Mouse (Mus musculus): ENCODE results near the gene Apbb2. TPM values are rescaled to one million over a fixed set of nuclear protein-coding genes. Genes with fewer than 3 reads are reported as not detected.
A peak's percentile ranks its signal among the peaks of the same experiment; 100 is the strongest.

Apbb2 gene
- polyA plus RNA-seq, 1 experiment: 71.9 TPM

DNA sequence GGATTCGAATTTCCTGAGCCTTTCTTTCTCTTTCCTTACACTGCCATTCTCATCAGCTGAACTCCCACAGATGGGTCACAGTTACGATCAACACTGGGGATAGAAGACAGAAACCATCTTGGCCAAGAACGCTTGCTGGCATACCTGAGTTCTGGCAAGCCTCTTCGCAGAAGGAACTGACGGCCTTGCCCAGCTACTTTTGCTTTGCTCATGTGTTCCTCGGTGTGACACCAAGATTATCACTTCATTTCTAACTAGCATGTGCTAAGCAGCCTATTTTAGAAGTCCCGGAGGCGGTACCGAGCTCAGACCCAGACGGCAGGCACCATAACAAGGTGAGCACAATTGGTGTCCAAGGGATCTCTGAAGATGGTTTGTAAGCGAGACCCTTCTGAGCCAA is 12.9 kb downstream of the Apbb2 start:
- no peak overlapping the region for H3K4me3 ChIP-seq (ENCODE audit: insufficient read depth, low read length)
- TF ChIP-seq CTCF (IDR thresholded peaks at IDR 0.05; ENCODE audit: borderline replicate concordance, insufficient read depth, low read length) (no peak), POLR2A (IDR thresholded peaks at IDR 0.05; ENCODE audit: low read depth, low read length) (no peak)
- H3K27ac ChIP-seq (ENCODE audit: insufficient read depth, low read length): no peak overlapping the region
- H3K4me1 ChIP-seq (ENCODE audit: control insufficient read depth, insufficient read depth, low read length): peaks cover 26% of the 10 kb centered on the region

DNA sequence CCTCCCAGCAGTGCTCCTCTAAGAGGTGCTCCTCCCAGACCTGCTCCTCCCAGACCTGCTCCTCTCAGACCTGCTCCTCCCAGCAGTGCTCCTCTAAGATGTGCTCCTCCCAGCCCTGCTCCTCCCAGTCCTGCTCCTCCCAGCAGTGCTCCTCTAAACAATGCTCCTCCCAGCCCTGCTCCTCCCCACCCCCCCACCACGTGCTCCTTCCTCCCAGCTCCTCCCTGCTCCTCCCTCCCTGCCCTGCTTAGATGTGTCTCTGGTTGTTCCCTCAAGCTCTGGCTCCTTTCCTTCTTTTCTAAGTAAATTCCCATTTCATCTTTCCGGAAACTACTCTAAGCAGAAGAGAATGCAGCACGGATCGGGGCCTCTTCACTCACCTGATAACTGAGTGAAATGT is 14.2 kb downstream of the Apbb2 start:
- peaks cover 26% of the 10 kb centered on the region for H3K4me1 ChIP-seq (ENCODE audit: control insufficient read depth, insufficient read depth, low read length)
- TF ChIP-seq CTCF (IDR thresholded peaks at IDR 0.05; ENCODE audit: borderline replicate concordance, insufficient read depth, low read length) (no peak), POLR2A (IDR thresholded peaks at IDR 0.05; ENCODE audit: low read depth, low read length) (no peak)
- H3K27ac ChIP-seq (ENCODE audit: insufficient read depth, low read length): peak overlapping the region; percentile 59; the same call in 1 of the 2 replicates
- H3K4me3 ChIP-seq (ENCODE audit: insufficient read depth, low read length): no peak overlapping the region

- no peak for TF ChIP-seq CTCF (IDR thresholded peaks at IDR 0.05; ENCODE audit: borderline replicate concordance, insufficient read depth, low read length)
- H3K4me3 ChIP-seq (ENCODE audit: insufficient read depth, low read length): no peak overlapping the region
- H3K4me1 ChIP-seq (ENCODE audit: control insufficient read depth, insufficient read depth, low read length): peaks cover 26% of the 10 kb centered on the region
- peak overlapping the region; percentile 59 for H3K27ac ChIP-seq (ENCODE audit: insufficient read depth, low read length)
These were observed 14.8 kb downstream of the Apbb2 start for GRCm38 (mm10) chr5:66603746-66604145.

DNA sequence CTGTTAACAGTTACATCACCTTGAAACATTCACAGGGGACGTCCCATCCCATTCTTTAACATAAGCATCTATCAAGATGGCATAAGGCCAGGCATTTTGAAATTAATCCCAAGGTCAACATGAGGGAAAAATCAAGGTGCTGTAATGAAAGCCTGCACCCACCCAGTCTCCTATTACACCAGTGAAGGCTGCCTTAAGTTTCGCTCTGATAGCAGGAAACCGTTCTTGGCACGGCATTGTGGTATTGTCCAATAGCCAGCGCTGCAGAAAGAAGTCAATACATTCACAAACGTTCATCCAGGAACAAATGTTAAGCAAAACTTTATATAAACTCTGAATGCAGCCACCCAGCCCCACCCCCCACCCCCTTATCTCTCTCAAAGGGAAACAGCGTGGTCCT is 15.4 kb downstream of the Apbb2 start:
- TF ChIP-seq POLR2A (IDR thresholded peaks at IDR 0.05; ENCODE audit: low read depth, low read length) (no peak), CTCF (IDR thresholded peaks at IDR 0.05; ENCODE audit: borderline replicate concordance, insufficient read depth, low read length) (no peak)
- Histone ChIP-seq H3K4me3 (ENCODE audit: insufficient read depth, low read length) (no peak overlapping the region), H3K27ac (ENCODE audit: insufficient read depth, low read length) (peak overlapping the region; percentile 59), H3K4me1 (ENCODE audit: control insufficient read depth, insufficient read depth, low read length) (peaks cover 26% of the 10 kb centered on the region)

DNA sequence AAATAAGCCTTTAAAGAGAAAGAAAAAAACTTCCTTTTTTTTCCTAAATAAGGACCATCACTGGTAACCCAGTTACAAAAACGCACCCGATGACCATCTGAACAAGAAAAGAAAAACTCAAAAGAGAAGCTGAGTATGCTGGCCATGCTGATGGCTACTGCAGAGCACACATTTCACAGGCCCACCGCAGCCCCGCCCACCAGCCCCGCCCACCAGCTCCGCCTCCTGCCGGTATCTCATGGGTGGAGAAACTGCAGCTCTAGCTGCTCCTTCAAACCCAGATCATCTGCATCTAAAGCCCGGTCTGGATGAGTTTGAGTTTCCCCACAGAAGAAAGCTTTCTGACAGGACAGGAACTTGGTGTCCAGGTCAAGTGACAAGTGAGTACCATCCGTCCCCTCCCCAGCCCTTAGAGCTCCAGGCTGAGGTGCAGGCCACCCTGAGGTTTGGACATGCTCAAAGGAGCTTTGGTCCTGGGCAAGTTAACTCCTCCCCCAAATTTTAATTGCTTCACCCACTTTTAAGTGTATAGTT is 16.2 kb downstream of the Apbb2 start:
- Histone ChIP-seq H3K4me3 (ENCODE audit: insufficient read depth, low read length) (no peak overlapping the region), H3K4me1 (ENCODE audit: control insufficient read depth, insufficient read depth, low read length) (peaks cover 19% of the 10 kb centered on the region), H3K27ac (ENCODE audit: insufficient read depth, low read length) (peak overlapping the region; percentile 59)
- TF ChIP-seq CTCF (IDR thresholded peaks at IDR 0.05; ENCODE audit: borderline replicate concordance, insufficient read depth, low read length) (no peak), POLR2A (IDR thresholded peaks at IDR 0.05; ENCODE audit: low read depth, low read length) (no peak)

DNA sequence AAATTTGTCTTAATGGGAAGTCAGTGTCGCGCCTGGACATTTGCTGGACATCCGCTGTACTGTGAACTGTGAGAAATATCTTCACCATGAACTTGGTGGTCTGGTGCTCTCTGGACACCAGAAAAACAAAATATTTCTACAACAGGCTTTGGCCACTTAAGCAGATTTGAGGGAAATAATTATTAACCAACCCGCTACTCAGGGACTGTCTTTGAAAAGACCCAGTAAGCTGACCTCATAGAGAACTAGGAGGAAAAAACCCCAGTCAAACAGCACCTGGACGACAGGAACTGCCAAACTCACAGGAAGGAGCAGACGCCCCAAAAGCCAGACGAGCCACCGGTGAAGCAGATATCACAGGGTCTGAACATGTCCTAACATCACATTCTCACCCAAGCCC is 18.2 kb downstream of the Apbb2 start:
- Histone ChIP-seq H3K4me1 (ENCODE audit: control insufficient read depth, insufficient read depth, low read length) (peaks cover 19% of the 10 kb centered on the region), H3K27ac (ENCODE audit: insufficient read depth, low read length) (no peak overlapping the region), H3K4me3 (ENCODE audit: insufficient read depth, low read length) (no peak overlapping the region)
- TF ChIP-seq CTCF (IDR thresholded peaks at IDR 0.05; ENCODE audit: borderline replicate concordance, insufficient read depth, low read length) (no peak), POLR2A (IDR thresholded peaks at IDR 0.05; ENCODE audit: low read depth, low read length) (no peak)

GRCm38 (mm10) chr5:66599888-66600287 is 18.7 kb downstream of the Apbb2 start:
- TF ChIP-seq POLR2A (IDR thresholded peaks at IDR 0.05; ENCODE audit: low read depth, low read length): no peak
- no peak for TF ChIP-seq CTCF (IDR thresholded peaks at IDR 0.05; ENCODE audit: borderline replicate concordance, insufficient read depth, low read length)

GRCm38 (mm10) chr5:66596296-66596695 is 22.3 kb downstream of the Apbb2 start:
- no peak for TF ChIP-seq POLR2A (IDR thresholded peaks at IDR 0.05; ENCODE audit: low read depth, low read length)
- no peak for TF ChIP-seq CTCF (IDR thresholded peaks at IDR 0.05; ENCODE audit: borderline replicate concordance, insufficient read depth, low read length)
- H3K4me3 ChIP-seq (ENCODE audit: insufficient read depth, low read length): no peak overlapping the region
- no peak overlapping the region for H3K27ac ChIP-seq (ENCODE audit: insufficient read depth, low read length)
- peaks cover 6% of the 10 kb centered on the region for H3K4me1 ChIP-seq (ENCODE audit: control insufficient read depth, insufficient read depth, low read length)

More at GRCm38 (mm10) chr5:66599888-66600287, 18.7 kb downstream of the Apbb2 start:
- Histone ChIP-seq H3K27ac (ENCODE audit: insufficient read depth, low read length) (no peak overlapping the region), H3K4me1 (ENCODE audit: control insufficient read depth, insufficient read depth, low read length) (peaks cover 19% of the 10 kb centered on the region), H3K4me3 (ENCODE audit: insufficient read depth, low read length) (no peak overlapping the region)

GRCm38 (mm10) chr5:66594881-66595280 is 23.7 kb downstream of the Apbb2 start:
- TF ChIP-seq CTCF (IDR thresholded peaks at IDR 0.05; ENCODE audit: borderline replicate concordance, insufficient read depth, low read length) (no peak), POLR2A (IDR thresholded peaks at IDR 0.05; ENCODE audit: low read depth, low read length) (no peak)
- Histone ChIP-seq H3K27ac (ENCODE audit: insufficient read depth, low read length) (no peak overlapping the region), H3K4me1 (ENCODE audit: control insufficient read depth, insufficient read depth, low read length) (peaks cover 6% of the 10 kb centered on the region), H3K4me3 (ENCODE audit: insufficient read depth, low read length) (no peak overlapping the region)

DNA sequence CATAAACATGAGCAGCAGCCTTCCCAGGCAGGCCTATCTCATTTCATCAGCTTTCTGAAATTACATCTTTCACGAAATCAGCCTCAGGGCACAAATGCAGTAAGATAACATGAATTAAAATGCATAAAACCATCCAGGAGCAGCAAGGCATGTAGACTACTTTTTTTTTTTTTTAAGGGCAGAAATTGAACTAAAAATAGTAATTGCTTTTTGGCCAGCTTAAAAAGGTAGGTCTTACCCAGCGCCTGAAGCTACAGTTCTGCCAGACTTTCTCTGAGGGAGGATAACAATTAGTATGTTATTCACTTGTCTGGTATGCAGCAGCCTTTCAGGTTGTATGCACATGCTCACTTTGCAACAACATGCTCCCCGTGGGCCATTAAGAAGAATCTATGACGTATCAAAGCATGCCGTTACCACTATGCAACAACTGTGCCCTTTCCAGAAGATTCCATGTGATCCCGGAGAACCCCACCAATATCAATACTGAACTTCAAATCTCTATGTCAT is 32.3 kb downstream of the Apbb2 start:
- Histone ChIP-seq H3K4me3 (ENCODE audit: insufficient read depth, low read length) (no peak overlapping the region), H3K4me1 (ENCODE audit: control insufficient read depth, insufficient read depth, low read length) (peaks cover 14% of the 10 kb centered on the region), H3K27ac (ENCODE audit: insufficient read depth, low read length) (peak overlapping the region; percentile 65)
- no peak for TF ChIP-seq CTCF (IDR thresholded peaks at IDR 0.05; ENCODE audit: borderline replicate concordance, insufficient read depth, low read length)
- TF ChIP-seq POLR2A (IDR thresholded peaks at IDR 0.05; ENCODE audit: low read depth, low read length): no peak

Measured in embryonic fibroblast, embryonic 13.5 days (primary cell).